Mouse (Mus musculus): Measurements from ENCODE around the gene Prps1l1. TPM values are rescaled to one million over a fixed set of nuclear protein-coding genes. Genes with fewer than 3 reads are reported as not detected.

Prps1l1 gene
- polyA plus RNA-seq (2012; ENCODE audit: low replicate concordance) = not detected in 2 replicates

DNA sequence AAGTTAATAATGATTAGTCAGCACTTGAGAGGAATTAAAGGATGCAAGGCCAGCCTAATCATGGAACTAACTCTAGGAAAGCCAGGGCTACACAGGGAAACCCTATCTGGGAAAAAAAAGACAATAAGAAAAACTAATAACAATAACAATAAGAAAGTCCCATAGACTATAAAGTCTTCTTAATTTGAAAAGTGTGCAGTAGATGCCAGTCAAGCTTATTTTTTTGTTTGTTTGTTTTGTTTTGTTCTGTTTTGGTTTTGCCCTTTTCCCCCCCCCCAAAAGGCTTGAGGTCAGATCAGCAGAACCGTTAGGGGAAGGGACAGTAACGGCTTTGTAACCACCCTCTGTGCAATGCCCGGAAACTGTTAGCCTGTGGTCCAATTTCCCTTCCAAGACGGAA, at the start of gene Prps1l1:
Prps1l1 (plus strand) TSS at position 301 of the 400 bp plus-strand sequence.

Other genes with a start within 250 kb of the Prps1l1 start
- gene Hdac9, start 67.7 kb upstream of the Prps1l1 start, polyA plus RNA-seq (2012; ENCODE audit: low replicate concordance) = 4.1 and 4.7 TPM in 2 replicates
- 20.1 and 25.2 TPM in 2 replicates for gene Snx13, start 62.4 kb downstream of the Prps1l1 start, polyA plus RNA-seq (2012; ENCODE audit: low replicate concordance)